Mouse (Mus musculus): ENCODE measurements around the gene Ctns.

DNA sequence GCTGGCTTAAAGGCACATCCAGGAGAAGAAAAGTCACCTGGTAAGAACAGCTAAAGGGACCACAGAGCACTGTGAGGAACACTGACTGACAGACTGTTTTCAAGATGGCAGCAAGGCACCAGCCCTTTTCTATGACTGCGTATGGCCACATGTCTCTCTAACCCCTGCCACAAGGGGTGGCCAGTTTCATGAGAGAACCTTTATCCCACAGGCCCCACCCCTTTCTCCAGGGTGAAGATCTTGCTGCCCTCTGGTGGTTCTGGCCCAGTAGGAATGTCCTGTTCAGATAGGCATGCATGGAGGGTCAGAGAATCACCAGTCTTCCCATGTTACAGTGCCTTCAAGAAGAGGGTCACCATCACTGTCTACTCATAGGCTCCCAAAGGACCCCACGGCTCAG, 25.1 kb upstream of the Ctns start:
- TF ChIP-seq MAX (IDR thresholded peaks at IDR 0.05) (no peak), CTCF (IDR thresholded peaks at IDR 0.05; ENCODE audit: control insufficient read depth, insufficient read depth, insufficient read length) (no peak), CEBPB (IDR thresholded peaks at IDR 0.05; ENCODE audit: low read depth) (no peak), MYOD1 (IDR thresholded peaks at IDR 0.05; ENCODE audit: control insufficient read depth, insufficient read length, low read depth) (no peak), MYOG (IDR thresholded peaks at IDR 0.05; ENCODE audit: control insufficient read depth, extremely low read depth, insufficient read length) (no peak)
